ENCODE assay signal across 25 mouse cellular contexts in the genomic region with DNA sequence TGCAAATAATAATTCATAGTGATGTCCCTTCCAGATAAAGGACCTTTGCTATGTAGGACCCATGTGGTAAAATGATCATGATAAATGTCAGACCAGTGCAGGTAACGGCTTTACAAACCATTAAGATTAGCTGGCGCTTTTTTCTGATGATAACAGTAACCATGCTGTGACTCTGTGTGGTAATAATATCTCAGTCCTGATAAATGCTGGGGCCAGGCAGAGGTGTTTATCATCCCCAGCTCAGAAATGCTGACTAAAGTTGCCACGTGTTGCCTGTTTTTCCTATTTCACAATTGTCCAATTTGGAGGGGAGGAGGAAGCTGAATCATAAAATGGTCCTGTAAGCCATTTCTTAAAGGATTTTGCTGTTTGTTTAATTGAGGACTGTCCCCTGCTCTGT.
DNase-seq lines count a peak whose midpoint lies in the region; ATAC-seq and TF ChIP-seq lines count a peak whose summit lies in the region.
"Had no signal": no experiment of that assay in that cellular context is flagged by ENCODE, and none has a peak within 500 bp of the region (broad histone marks: within the 10 kb centered on the region; RNA-seq: fewer than 3 reads in every experiment).

No protein-coding gene starts in this region.

- H3K36me3 ChIP-seq in MEL (ENCODE audit: control insufficient read depth in 1 of 2, insufficient read depth in 2 of 2, low read length in 2 of 2) = peaks cover 0 to 30% of the 10 kb centered on the region in 2 experiments; a peak in 2 of 4 replicates
- no peaks in the 10 kb centered on the region for H3K36me3 ChIP-seq in liver, embryonic 13.5 days
- H3K36me3 ChIP-seq in stomach, postnatal 0 days (ENCODE audit: control insufficient read depth, insufficient read depth, low read length) = no peaks in the 10 kb centered on the region
- no peaks in the 10 kb centered on the region for H3K36me3 ChIP-seq in forebrain, embryonic 15.5 days
- H3K36me3 ChIP-seq: embryonic facial prominence, embryonic 15.5 days; heart, embryonic 12.5 days; lung, embryonic 15.5 days; midbrain, embryonic 13.5 days had no signal

- intact Hi-C loops in left cerebral cortex, postnatal 4 days (cut with DNase I) = no loop called here

- TF ChIP-seq RAD21 in MEL (IDR thresholded peaks at IDR 0.05; ENCODE audit: low read depth, low read length) = no peak

- peak; percentile 94 to 97 for TF ChIP-seq EP300 in MEL (IDR thresholded peaks at IDR 0.05; ENCODE audit: low read depth in 1 of 2, low read length in 2 of 2)
- TF ChIP-seq EP300 in stomach, postnatal 0 days (optimal IDR thresholded peaks at IDR 0.05) = no peak

- no peaks in the 10 kb centered on the region for H3K79me2 ChIP-seq in MEL (ENCODE audit: control insufficient read depth, insufficient read depth, low read length, poor library complexity)

- peak overlapping the region; percentile 98 for H3K27ac ChIP-seq in MEL (ENCODE audit: control insufficient read depth, low read depth, low read length)
- H3K27ac ChIP-seq in liver, embryonic 13.5 days = no peak overlapping the region
- H3K27ac ChIP-seq in stomach, postnatal 0 days (replicated peaks) = no peak overlapping the region
- no peak overlapping the region for H3K27ac ChIP-seq in forebrain, embryonic 15.5 days (replicated peaks)
- H3K27ac ChIP-seq: embryonic facial prominence, embryonic 15.5 days; hindbrain, postnatal 0 days; lung, embryonic 15.5 days; midbrain, embryonic 13.5 days had no signal

- no peak overlapping the region for H3K4me3 ChIP-seq in MEL (ENCODE audit: control insufficient read depth in 1 of 2, insufficient read depth in 1 of 2, low read depth in 2 of 2, low read length in 2 of 2)
- no peak overlapping the region for H3K4me3 ChIP-seq in liver, embryonic 13.5 days (replicated peaks)
- H3K4me3 ChIP-seq in stomach, postnatal 0 days (ENCODE audit: low read depth, low read length) = no peak overlapping the region
- H3K4me3 ChIP-seq in forebrain, embryonic 15.5 days = no peak overlapping the region
- H3K4me3 ChIP-seq: embryonic facial prominence, embryonic 15.5 days; heart, embryonic 12.5 days; lung, embryonic 15.5 days; midbrain, embryonic 13.5 days had no signal

- H3K9me3 ChIP-seq in MEL (replicated peaks; ENCODE audit: insufficient read depth, low read length) = no peaks in the 10 kb centered on the region
- no peaks in the 10 kb centered on the region for H3K9me3 ChIP-seq in liver, embryonic 13.5 days (replicated peaks)
- no peaks in the 10 kb centered on the region for H3K9me3 ChIP-seq in stomach, postnatal 0 days (ENCODE audit: control insufficient read depth, low read length)
- no peaks in the 10 kb centered on the region for H3K9me3 ChIP-seq in forebrain, embryonic 15.5 days
- H3K9me3 ChIP-seq: embryonic facial prominence, embryonic 15.5 days; heart, embryonic 12.5 days; lung, embryonic 15.5 days; midbrain, embryonic 13.5 days had no signal

- no peak overlapping the region for H3K4me2 ChIP-seq in liver, embryonic 13.5 days
- no peak overlapping the region for H3K4me2 ChIP-seq in stomach, postnatal 0 days (replicated peaks; ENCODE audit: low read depth)
- no peak overlapping the region for H3K4me2 ChIP-seq in forebrain, embryonic 15.5 days (replicated peaks)
- H3K4me2 ChIP-seq: embryonic facial prominence, embryonic 15.5 days; heart, embryonic 12.5 days; lung, embryonic 15.5 days; midbrain, embryonic 13.5 days had no signal

- peak; percentile 82 for DNase-seq in MEL (ENCODE audit: low read depth, low spot score)
- peak; percentile 34 for DNase-seq in c-Kit-positive CD71-positive TER-119-negative erythroid progenitor cells, embryonic 14.5 days (ENCODE audit: low read depth)
- peak; percentile 33 for DNase-seq in liver, embryonic 13.5 days
- DNase-seq in left cerebral cortex, postnatal 4 days = no peak
- DNase-seq in stomach, postnatal 0 days (ENCODE audit: low spot score) = no peak
- DNase-seq: adrenal gland, postnatal 36 days; cerebellum, adult 8-10 months; cerebellum, postnatal 36 days; gastrocnemius, postnatal 10 days; heart, adult 18-20 months; heart, postnatal 10 days; kidney, adult 11 months; layer of hippocampus, adult 9-11 months; lung, postnatal 4 days; right cerebral cortex, postnatal 14 days; spleen, adult 18-20 months; thymus, postnatal 14 days had no signal

- peak; percentile 94 for ATAC-seq in liver, embryonic 13.5 days (ENCODE audit: low read depth)
- peak; percentile 91 for ATAC-seq in megakaryocyte-erythroid progenitor cell, adult 5-6 weeks (replicated peaks; ENCODE audit: low FRiP score, low TSS enrichment, poor library complexity, severe bottlenecking)
- ATAC-seq in stomach, postnatal 0 days (ENCODE audit: low FRiP score, low TSS enrichment) = no peak
- ATAC-seq in forebrain, embryonic 15.5 days (replicated peaks) = no peak
- ATAC-seq: forebrain, embryonic 14.5 days; hindbrain, postnatal 0 days; midbrain, embryonic 13.5 days had no signal

- H3K27me3 ChIP-seq in MEL (ENCODE audit: control insufficient read depth in 1 of 2, insufficient read depth in 2 of 2, low read length in 2 of 2) = no peaks in the 10 kb centered on the region
- H3K27me3 ChIP-seq in liver, embryonic 13.5 days = no peaks in the 10 kb centered on the region
- H3K27me3 ChIP-seq in stomach, postnatal 0 days (ENCODE audit: control insufficient read depth, insufficient read depth, low read length) = no peaks in the 10 kb centered on the region
- no peaks in the 10 kb centered on the region for H3K27me3 ChIP-seq in forebrain, embryonic 15.5 days
- H3K27me3 ChIP-seq: embryonic facial prominence, embryonic 15.5 days; heart, embryonic 12.5 days; lung, embryonic 15.5 days; midbrain, embryonic 13.5 days had no signal

- H3K4me1 ChIP-seq in MEL (ENCODE audit: control insufficient read depth in 1 of 2, insufficient read depth in 2 of 2, low read length in 2 of 2) = peaks cover 13 to 21% of the 10 kb centered on the region in 2 experiments
- H3K4me1 ChIP-seq in liver, embryonic 13.5 days (replicated peaks) = peaks cover 25% of the 10 kb centered on the region
- no peaks in the 10 kb centered on the region for H3K4me1 ChIP-seq in stomach, postnatal 0 days (replicated peaks; ENCODE audit: control insufficient read depth, insufficient read depth)
- H3K4me1 ChIP-seq in forebrain, embryonic 15.5 days = peaks cover 17% of the 10 kb centered on the region

- no peak for TF ChIP-seq CTCF in MEL (IDR thresholded peaks at IDR 0.05 in 2 of 3, conservative IDR thresholded peaks at IDR 0.05 in 1 of 3; ENCODE audit: control insufficient read depth in 1 of 3, insufficient read depth in 1 of 3, low read depth in 2 of 3, low read length in 3 of 3, poor library complexity in 1 of 3, severe bottlenecking in 1 of 3)
- TF ChIP-seq CTCF in stomach, postnatal 0 days (IDR thresholded peaks at IDR 0.05; ENCODE audit: low read depth) = no peak

- H3K9ac ChIP-seq in MEL (ENCODE audit: control insufficient read depth, low read depth, low read length, poor library complexity, severe bottlenecking) = peak overlapping the region; percentile 54
- H3K9ac ChIP-seq in liver, embryonic 13.5 days = no peak overlapping the region
- no peak overlapping the region for H3K9ac ChIP-seq in stomach, postnatal 0 days (ENCODE audit: low read length)
- H3K9ac ChIP-seq in forebrain, embryonic 15.5 days (replicated peaks) = no peak overlapping the region
- H3K9ac ChIP-seq: embryonic facial prominence, embryonic 15.5 days; heart, embryonic 12.5 days; lung, embryonic 15.5 days; midbrain, embryonic 13.5 days had no signal

- WGBS in liver, embryonic 13.5 days (ENCODE audit: insufficient replicate concordance) = 15% methylated on average over 3 of the region's 3 CpGs
- WGBS in stomach, postnatal 0 days = 73% methylated on average over 3 of the region's 3 CpGs
- 86% methylated on average over 3 of the region's 3 CpGs for WGBS in forebrain, embryonic 15.5 days

- TF ChIP-seq POLR2A in MEL (IDR thresholded peaks at IDR 0.05; ENCODE audit: control insufficient read depth in 1 of 2, insufficient read depth in 1 of 2, low read depth in 1 of 2, low read length in 2 of 2, poor library complexity in 1 of 2) = no peak

TF ChIP-seq in MEL, 35 proteins besides CTCF, POLR2A, EP300 and RAD21 (continues in another document):
- peak; percentile 84 for TF ChIP-seq MAFK (IDR thresholded peaks at IDR 0.05; ENCODE audit: borderline replicate concordance, low read depth, low read length)
- TF ChIP-seq RCOR1 (IDR thresholded peaks at IDR 0.05; ENCODE audit: low read depth, low read length) = peak; percentile 84
- 0 out of 2 replicates have a peak, but pooled peaks have one; percentile 48 for TF ChIP-seq TBP (IDR thresholded peaks at IDR 0.05; ENCODE audit: low read depth, low read length)
- TF ChIP-seq MXI1 (IDR thresholded peaks at IDR 0.05; ENCODE audit: low read depth, low read length) = peak; percentile 94
- TF ChIP-seq USF2 (IDR thresholded peaks at IDR 0.05; ENCODE audit: borderline replicate concordance in 1 of 2, insufficient read depth in 1 of 2, low read depth in 1 of 2, low read length in 2 of 2) = 0 out of 4 replicates have a peak, but pooled peaks of 1 of the 2 experiments have one; percentile 9
- peak; percentile 92 for TF ChIP-seq TCF12 (IDR thresholded peaks at IDR 0.05; ENCODE audit: low read depth, low read length)
- TF ChIP-seq ZMIZ1 (IDR thresholded peaks at IDR 0.05; ENCODE audit: low read depth, low read length) = no peak
- TF ChIP-seq JUND (IDR thresholded peaks at IDR 0.05; ENCODE audit: low read depth, low read length) = 0 out of 2 replicates have a peak, but pooled peaks have one; percentile 12
- TF ChIP-seq ETS1 (IDR thresholded peaks at IDR 0.05; ENCODE audit: low read depth, low read length) = peak; percentile 95
- TF ChIP-seq SIN3A (IDR thresholded peaks at IDR 0.05; ENCODE audit: low read length) = peak; percentile 97
- no peak for TF ChIP-seq KAT2A (conservative IDR thresholded peaks at IDR 0.05; ENCODE audit: low read depth, low read length)
- peak; percentile 85 for TF ChIP-seq BHLHE40 (IDR thresholded peaks at IDR 0.05; ENCODE audit: borderline replicate concordance, low read depth, low read length)
- TF ChIP-seq MYC (IDR thresholded peaks at IDR 0.05; ENCODE audit: low read depth, low read length) = peak; percentile 98
- peak; percentile 96 for TF ChIP-seq GATA1 (IDR thresholded peaks at IDR 0.05; ENCODE audit: low read depth, low read length)
- TF ChIP-seq USF1 (IDR thresholded peaks at IDR 0.05; ENCODE audit: low read depth, low read length) = peak; percentile 85
- 0 out of 2 replicates have a peak, but pooled peaks have one; percentile 11 for TF ChIP-seq HCFC1 (IDR thresholded peaks at IDR 0.05; ENCODE audit: low read depth, low read length)
- peak; percentile 84 for TF ChIP-seq MYB (IDR thresholded peaks at IDR 0.05; ENCODE audit: low read depth, low read length)
- TF ChIP-seq MAZ (IDR thresholded peaks at IDR 0.05; ENCODE audit: low read depth, low read length) = no peak
- peak; percentile 57; the same call in 1 of the 2 replicates for TF ChIP-seq GABPA (IDR thresholded peaks at IDR 0.05; ENCODE audit: low read depth, low read length)
- TF ChIP-seq SMC3 (IDR thresholded peaks at IDR 0.05; ENCODE audit: low read depth, low read length) = 0 out of 2 replicates have a peak, but pooled peaks have one; percentile 1
- no peak for TF ChIP-seq ELF1 (IDR thresholded peaks at IDR 0.05; ENCODE audit: low read depth, low read length)

Comparison
In these comparisons a context has a peak if more than half of its experiments do, and no peak if none do; other contexts are left out.
1. DNase-seq: peak in MEL (single experiment), c-Kit-positive CD71-positive TER-119-negative erythroid progenitor cells, embryonic 14.5 days (single experiment) and liver, embryonic 13.5 days (single experiment); none in left cerebral cortex, postnatal 4 days (single experiment) and stomach, postnatal 0 days (single experiment).
2. ATAC-seq: peak in liver, embryonic 13.5 days (single experiment) and megakaryocyte-erythroid progenitor cell, adult 5-6 weeks (single experiment); none in stomach, postnatal 0 days (single experiment) and forebrain, embryonic 15.5 days (single experiment).